Mouse (Mus musculus) embryonic fibroblast, embryonic 13.5 days (primary cell): ENCODE data around the gene Popdc3.

ENCODE experiments used
- CTCF ChIP-seq: IDR thresholded peaks from 2 replicates; pipeline ENCODE4 v1.5.1; 2011; ENCODE audit warnings: mild to moderate bottlenecking, control low read depth, low read length, moderate library complexity, borderline replicate concordance; ENCODE audit not compliant: insufficient read depth
- POLR2A ChIP-seq: IDR thresholded peaks from 2 replicates; pipeline ENCODE4 v1.6.1; 2011; ENCODE audit warnings: low read depth, mild to moderate bottlenecking, control low read depth, low read length, moderate library complexity

- TF ChIP-seq CTCF (no peak), POLR2A (no peak)
Observed at GRCm38 (mm10) chr10:45262126-45262525, 84.2 kb downstream of the Popdc3 start.
